Mouse (Mus musculus) heart, embryonic 11.5 days (tissue): ENCODE measurements around the gene Gtsf1. TPM values are rescaled to one million over a fixed set of nuclear protein-coding genes. Genes with fewer than 3 reads are reported as not detected.
"Not testable (repeated sequence)": the region's sequence is repeated elsewhere in the genome, so short reads cannot be mapped to it uniquely, and the experiment has no call there.

Source experiments
- ATAC-seq: fragments of 200-750 bp; cut with Nextera tagmentation; replicated peaks from 2 replicates; pipeline ENCODE4 v1.8.0; 2017; ENCODE audit warnings: moderate library complexity; ENCODE audit not compliant: insufficient number of reproducible peaks, low FRiP score, low TSS enrichment
- H3K27ac ChIP-seq: fragments of 300-500 bp; sonication (generic); 2 replicates; pipeline ENCODE4 v1.5.1; 2014; ENCODE audit warnings: mild to moderate bottlenecking, low read depth, low read length
- H3K27me3 ChIP-seq: fragments of 300-500 bp; sonication (generic); 2 replicates; pipeline ENCODE4 v1.6.1; 2014; ENCODE audit warnings: mild to moderate bottlenecking, low read length, mixed read lengths; ENCODE audit not compliant: control insufficient read depth, insufficient read depth
- H3K36me3 ChIP-seq: fragments of 300-500 bp; sonication (generic); 2 replicates; pipeline ENCODE4 v1.6.1; 2014; ENCODE audit warnings: mild to moderate bottlenecking, low read length, moderate library complexity, mixed read lengths; ENCODE audit not compliant: control insufficient read depth, insufficient read depth
- H3K4me1 ChIP-seq: fragments of 300-500 bp; sonication (generic); 2 replicates; pipeline ENCODE4 v1.6.1; 2014; ENCODE audit warnings: low read length; ENCODE audit not compliant: control insufficient read depth, insufficient read depth
- H3K4me2 ChIP-seq: fragments of 300-500 bp; sonication (generic); 2 replicates; pipeline ENCODE4 v1.6.1; 2014; ENCODE audit warnings: mild to moderate bottlenecking, moderate library complexity
- H3K4me3 ChIP-seq: fragments of 300-500 bp; sonication (generic); 2 replicates; pipeline ENCODE4 v1.5.1; 2014; ENCODE audit warnings: low read depth, low read length
- H3K9ac ChIP-seq: fragments of 300-500 bp; sonication (generic); 2 replicates; pipeline ENCODE4 v1.6.1; 2014; ENCODE audit warnings: mild to moderate bottlenecking, low read depth, low read length, moderate library complexity
- H3K9me3 ChIP-seq: fragments of 300-500 bp; sonication (generic); replicated peaks from 2 replicates; pipeline ENCODE4 v1.6.1; 2016; ENCODE audit warnings: low read length; ENCODE audit not compliant: control insufficient read depth
- WGBS: fragments of 180-500 bp; shearing (Covaris S2); extraction: QIAGEN DNeasy Blood & Tissue Kit; methylation state at CpG from one replicate; pipeline ENCODE4 v1.1.7; 2014; ENCODE audit not compliant: insufficient replicate concordance; 5-methylcytosine and 5-hydroxymethylcytosine counted together
- polyA plus RNA-seq: library from polyadenylated mRNA; unstranded; fragments of >200 nt; fragmentation: Nextera tagmentation; extraction: Ambion mirVana; gene quantifications from 2 replicates; pipeline ENCODE4 v1.2.1, GENCODE M21; 2014

The Gtsf1 gene
- polyA plus RNA-seq, 1 experiment from 2014 or later, result 38.5 TPM

GRCm38 (mm10) chr15:103453551-103454218, 23.4 kb upstream of the Gtsf1 start, which contains the start of gene Nckap1l:
Gene Nckap1l (plus strand): TSS chr15:103453794.
- 78% methylated on average over 13 of the region's 13 CpGs for WGBS
- Histone ChIP-seq H3K27me3 (no peaks in the 10 kb centered on the region), H3K9me3 (no peaks in the 10 kb centered on the region), H3K4me1 (no peaks in the 10 kb centered on the region), H3K4me3 (no peak within 1 kb of the TSS), H3K27ac (no peak within 1 kb of the TSS), H3K36me3 (no peaks in the 10 kb centered on the region), H3K4me2 (no peak within 1 kb of the TSS), H3K9ac (no peak within 1 kb of the TSS)
- no peak for ATAC-seq

- no peak for ATAC-seq
- H3K4me3 ChIP-seq, result no peak within 1 kb of the TSS
- 43% methylated on average over 3 of the region's 3 CpGs for WGBS
- no peak within 1 kb of the TSS for H3K9ac ChIP-seq
- no peak within 1 kb of the TSS for H3K4me2 ChIP-seq
- no peak within 1 kb of the TSS for H3K27ac ChIP-seq
- H3K36me3 ChIP-seq, result no peaks in the 10 kb centered on the region
- no peaks in the 10 kb centered on the region for H3K27me3 ChIP-seq
- H3K9me3 ChIP-seq, result no peaks in the 10 kb centered on the region
- no peaks in the 10 kb centered on the region for H3K4me1 ChIP-seq
Observed at GRCm38 (mm10) chr15:103448369-103448768, 18.1 kb upstream of the Gtsf1 start, which contains the start of gene Gtsf2. Gene Gtsf2 (minus strand): TSS chr15:103448469.

GRCm38 (mm10) chr15:103445966-103446365, 15.7 kb upstream of the Gtsf1 start:
- H3K27me3 ChIP-seq, H3K27ac ChIP-seq, H3K9ac ChIP-seq, H3K36me3 ChIP-seq, H3K4me2 ChIP-seq, ATAC-seq, H3K4me3 ChIP-seq, H3K9me3 ChIP-seq, H3K4me1 ChIP-seq: not testable (repeated sequence)
- 74% methylated on average over 4 of the region's 4 CpGs for WGBS

GRCm38 (mm10) chr15:103427017-103427416, 3.3 kb downstream of the Gtsf1 start:
- WGBS, result 50% methylated on average over 2 of the region's 2 CpGs
- no peaks in the 10 kb centered on the region for H3K27me3 ChIP-seq

GRCm38 (mm10) chr15:103405586-103405985, 24.7 kb downstream of the Gtsf1 start:
- not testable (repeated sequence) for H3K4me3 ChIP-seq, H3K36me3 ChIP-seq, H3K9ac ChIP-seq, H3K4me2 ChIP-seq, H3K27me3 ChIP-seq, H3K27ac ChIP-seq, H3K4me1 ChIP-seq, H3K9me3 ChIP-seq, ATAC-seq
- 79% methylated on average over 2 of the region's 3 CpGs for WGBS

More at GRCm38 (mm10) chr15:103427017-103427416, 3.3 kb downstream of the Gtsf1 start:
- no peaks in the 10 kb centered on the region for H3K4me1 ChIP-seq
- ATAC-seq, result no peak
- no peak overlapping the region for H3K4me3 ChIP-seq
- no peaks in the 10 kb centered on the region for H3K9me3 ChIP-seq
- H3K27ac ChIP-seq, result no peak overlapping the region
- no peak overlapping the region for H3K4me2 ChIP-seq
- H3K9ac ChIP-seq, result no peak overlapping the region
- H3K36me3 ChIP-seq, result no peaks in the 10 kb centered on the region

- H3K27me3 ChIP-seq, result no peaks in the 10 kb centered on the region
- no peak overlapping the region for H3K4me3 ChIP-seq
- no peak for ATAC-seq
- H3K27ac ChIP-seq, result no peak overlapping the region
- no peak overlapping the region for H3K4me2 ChIP-seq
- no peaks in the 10 kb centered on the region for H3K36me3 ChIP-seq
- no peak overlapping the region for H3K9ac ChIP-seq
- 83% methylated on average over 5 of the region's 5 CpGs for WGBS
- H3K4me1 ChIP-seq, result no peaks in the 10 kb centered on the region
- no peaks in the 10 kb centered on the region for H3K9me3 ChIP-seq
Observed at GRCm38 (mm10) chr15:103401361-103401760, 28.9 kb downstream of the Gtsf1 start.

- Histone ChIP-seq H3K4me3 (no peak overlapping the region), H3K27ac (no peak overlapping the region), H3K36me3 (no peaks in the 10 kb centered on the region), H3K4me2 (no peak overlapping the region), H3K9me3 (no peaks in the 10 kb centered on the region), H3K9ac (no peak overlapping the region), H3K27me3 (no peaks in the 10 kb centered on the region), H3K4me1 (no peaks in the 10 kb centered on the region)
- ATAC-seq, result no peak
Observed at GRCm38 (mm10) chr15:103393577-103393976, 36.7 kb downstream of the Gtsf1 start.

GRCm38 (mm10) chr15:103388556-103389145, 41.6 kb downstream of the Gtsf1 start:
- WGBS, result 47% methylated on average over 4 of the region's 4 CpGs
- ATAC-seq, result no peak
- Histone ChIP-seq H3K9me3 (no peaks in the 10 kb centered on the region), H3K9ac (no peak overlapping the region), H3K4me3 (no peak overlapping the region), H3K4me2 (no peak overlapping the region), H3K27ac (no peak overlapping the region), H3K4me1 (peaks cover 13% of the 10 kb centered on the region), H3K27me3 (no peaks in the 10 kb centered on the region), H3K36me3 (no peaks in the 10 kb centered on the region)
